Mouse (Mus musculus): ENCODE measurements around the gene Zfp1. TPM values are rescaled to one million over a fixed set of nuclear protein-coding genes. Genes with fewer than 3 reads are reported as not detected.

Gene Zfp1
- polyA plus RNA-seq, 1 experiment from 2014 or later: 7.8 TPM

- no peaks in the 10 kb centered on the region for H3K27me3 ChIP-seq (replicated peaks; ENCODE audit: control insufficient read depth, insufficient read depth, low read length)
- no peaks in the 10 kb centered on the region for H3K4me1 ChIP-seq (replicated peaks; ENCODE audit: control insufficient read depth, insufficient read depth, low read length)
- H3K4me3 ChIP-seq (ENCODE audit: low read depth, low read length): no peak overlapping the region
- TF ChIP-seq CTCF (IDR thresholded peaks at IDR 0.05; ENCODE audit: low read depth): no peak
- ATAC-seq: no peak
- no peak overlapping the region for H3K27ac ChIP-seq (ENCODE audit: low read depth, low read length)
- no peaks in the 10 kb centered on the region for H3K9me3 ChIP-seq (ENCODE audit: control insufficient read depth)
- H3K36me3 ChIP-seq (ENCODE audit: control insufficient read depth, insufficient read depth): peaks cover 37% of the 10 kb centered on the region
- WGBS: 89% methylated on average over 2 of the region's 2 CpGs
- H3K9ac ChIP-seq (ENCODE audit: low read depth, low read length): no peak overlapping the region
- H3K4me2 ChIP-seq (replicated peaks; ENCODE audit: low read depth): no peak overlapping the region
These were observed 23.6 kb downstream of the Zfp1 start for GRCm38 (mm10) chr8:111666751-111667150.

GRCm38 (mm10) chr8:111676237-111676636 is 33.0 kb downstream of the Zfp1 start:
- TF ChIP-seq CTCF (IDR thresholded peaks at IDR 0.05; ENCODE audit: low read depth): peak; percentile 58
- H3K27me3 ChIP-seq (replicated peaks; ENCODE audit: control insufficient read depth, insufficient read depth, low read length): no peaks in the 10 kb centered on the region
- no peaks in the 10 kb centered on the region for H3K9me3 ChIP-seq (ENCODE audit: control insufficient read depth)
- no peak overlapping the region for H3K4me2 ChIP-seq (replicated peaks; ENCODE audit: low read depth)
- no peak for ATAC-seq
- no peak overlapping the region for H3K9ac ChIP-seq (ENCODE audit: low read depth, low read length)
- H3K36me3 ChIP-seq (ENCODE audit: control insufficient read depth, insufficient read depth): peaks cover 4% of the 10 kb centered on the region; the same call in 1 of the 2 replicates
- H3K4me3 ChIP-seq (ENCODE audit: low read depth, low read length): no peak overlapping the region
- H3K27ac ChIP-seq (ENCODE audit: low read depth, low read length): no peak overlapping the region
- 73% methylated on average over 8 of the region's 8 CpGs for WGBS
- no peaks in the 10 kb centered on the region for H3K4me1 ChIP-seq (replicated peaks; ENCODE audit: control insufficient read depth, insufficient read depth, low read length)

- 20% methylated on average over 3 of the region's 3 CpGs for WGBS
- no peak overlapping the region for H3K27ac ChIP-seq (ENCODE audit: low read depth, low read length)
- H3K9ac ChIP-seq (ENCODE audit: low read depth, low read length): no peak overlapping the region
- H3K36me3 ChIP-seq (ENCODE audit: control insufficient read depth, insufficient read depth): no peaks in the 10 kb centered on the region
- H3K27me3 ChIP-seq (replicated peaks; ENCODE audit: control insufficient read depth, insufficient read depth, low read length): no peaks in the 10 kb centered on the region
- H3K4me2 ChIP-seq (replicated peaks; ENCODE audit: low read depth): no peak overlapping the region
- H3K4me3 ChIP-seq (ENCODE audit: low read depth, low read length): no peak overlapping the region
- H3K4me1 ChIP-seq (replicated peaks; ENCODE audit: control insufficient read depth, insufficient read depth, low read length): no peaks in the 10 kb centered on the region
- no peaks in the 10 kb centered on the region for H3K9me3 ChIP-seq (ENCODE audit: control insufficient read depth)
- peak; percentile 87 for TF ChIP-seq CTCF (IDR thresholded peaks at IDR 0.05; ENCODE audit: low read depth)
- no peak; the same call in 1 of the 2 replicates for ATAC-seq
These were observed 34.9 kb downstream of the Zfp1 start for GRCm38 (mm10) chr8:111678111-111678510.

GRCm38 (mm10) chr8:111678848-111679247 is 35.6 kb downstream of the Zfp1 start:
- no peak for TF ChIP-seq CTCF (IDR thresholded peaks at IDR 0.05; ENCODE audit: low read depth)
- Histone ChIP-seq H3K9ac (ENCODE audit: low read depth, low read length) (no peak overlapping the region), H3K9me3 (ENCODE audit: control insufficient read depth) (no peaks in the 10 kb centered on the region), H3K36me3 (ENCODE audit: control insufficient read depth, insufficient read depth) (no peaks in the 10 kb centered on the region), H3K27me3 (replicated peaks; ENCODE audit: control insufficient read depth, insufficient read depth, low read length) (no peaks in the 10 kb centered on the region), H3K4me2 (replicated peaks; ENCODE audit: low read depth) (no peak overlapping the region), H3K4me3 (ENCODE audit: low read depth, low read length) (no peak overlapping the region), H3K27ac (ENCODE audit: low read depth, low read length) (no peak overlapping the region), H3K4me1 (replicated peaks; ENCODE audit: control insufficient read depth, insufficient read depth, low read length) (no peaks in the 10 kb centered on the region)
- WGBS: 90% methylated on average over 7 of the region's 7 CpGs
- no peak for ATAC-seq

GRCm38 (mm10) chr8:111680423-111681028 is 37.3 kb downstream of the Zfp1 start:
- peak; percentile 39 for TF ChIP-seq CTCF (IDR thresholded peaks at IDR 0.05; ENCODE audit: low read depth)
- 47% methylated on average over 17 of the region's 17 CpGs for WGBS
- Histone ChIP-seq H3K4me3 (ENCODE audit: low read depth, low read length) (no peak overlapping the region), H3K4me1 (replicated peaks; ENCODE audit: control insufficient read depth, insufficient read depth, low read length) (no peaks in the 10 kb centered on the region), H3K27ac (ENCODE audit: low read depth, low read length) (no peak overlapping the region), H3K36me3 (ENCODE audit: control insufficient read depth, insufficient read depth) (no peaks in the 10 kb centered on the region), H3K9me3 (ENCODE audit: control insufficient read depth) (no peaks in the 10 kb centered on the region), H3K27me3 (replicated peaks; ENCODE audit: control insufficient read depth, insufficient read depth, low read length) (no peaks in the 10 kb centered on the region), H3K4me2 (replicated peaks; ENCODE audit: low read depth) (no peak overlapping the region), H3K9ac (ENCODE audit: low read depth, low read length) (no peak overlapping the region)
- no peak for ATAC-seq

- H3K27me3 ChIP-seq (replicated peaks; ENCODE audit: control insufficient read depth, insufficient read depth, low read length): no peaks in the 10 kb centered on the region
- H3K4me3 ChIP-seq (ENCODE audit: low read depth, low read length): no peak overlapping the region
- no peak overlapping the region for H3K9ac ChIP-seq (ENCODE audit: low read depth, low read length)
- H3K4me2 ChIP-seq (replicated peaks; ENCODE audit: low read depth): no peak overlapping the region
- ATAC-seq: no peak
- no peak overlapping the region for H3K27ac ChIP-seq (ENCODE audit: low read depth, low read length)
- no peak for TF ChIP-seq CTCF (IDR thresholded peaks at IDR 0.05; ENCODE audit: low read depth)
- H3K4me1 ChIP-seq (replicated peaks; ENCODE audit: control insufficient read depth, insufficient read depth, low read length): no peaks in the 10 kb centered on the region
- H3K36me3 ChIP-seq (ENCODE audit: control insufficient read depth, insufficient read depth): no peaks in the 10 kb centered on the region
- WGBS: 69% methylated on average over 11 of the region's 11 CpGs
- no peaks in the 10 kb centered on the region for H3K9me3 ChIP-seq (ENCODE audit: control insufficient read depth)
These were observed 38.0 kb downstream of the Zfp1 start for GRCm38 (mm10) chr8:111681153-111681552.
